Mouse (Mus musculus) embryonic facial prominence, embryonic 10.5 days (tissue): Measurements from ENCODE around the gene Dennd4a. TPM values are rescaled to one million over a fixed set of nuclear protein-coding genes. Genes with fewer than 3 reads are reported as not detected.
"Not testable (repeated sequence)": the region's sequence is repeated elsewhere in the genome, so short reads cannot be mapped to it uniquely, and the experiment has no call there.

ENCODE experiments used
- DNase-seq: peaks from one replicate; pipeline ENCODE4 v3.0.0-alpha.2; 2017; ENCODE audit warnings: low spot score
- H3K27ac ChIP-seq: fragments of 300-500 bp; sonication (generic); replicated peaks from 2 replicates; pipeline ENCODE4 v1.5.1; 2016; ENCODE audit warnings: mild to moderate bottlenecking
- H3K27me3 ChIP-seq: fragments of 300-500 bp; sonication (generic); replicated peaks from 2 replicates; pipeline ENCODE4 v1.6.1; 2016; ENCODE audit warnings: low read depth, mild to moderate bottlenecking; ENCODE audit not compliant: poor library complexity, severe bottlenecking
- H3K36me3 ChIP-seq: fragments of 300-500 bp; sonication (generic); replicated peaks from 2 replicates; pipeline ENCODE4 v1.6.1; 2016; ENCODE audit warnings: mild to moderate bottlenecking, moderate library complexity
- H3K4me1 ChIP-seq: fragments of 300-500 bp; sonication (generic); 2 replicates; pipeline ENCODE4 v1.6.1; 2016
- H3K4me3 ChIP-seq: fragments of 300-500 bp; sonication (generic); 2 replicates; pipeline ENCODE4 v1.5.1; 2016; ENCODE audit warnings: mild to moderate bottlenecking, moderate library complexity
- H3K9me3 ChIP-seq: fragments of 300-500 bp; sonication (generic); 2 replicates; pipeline ENCODE4 v1.6.1; 2016; ENCODE audit warnings: mild to moderate bottlenecking
- WGBS: fragments of 180-500 bp; shearing (Covaris S2); methylation state at CpG from one replicate; pipeline ENCODE4 v1.1.7; 2016; 5-methylcytosine and 5-hydroxymethylcytosine counted together
- polyA plus RNA-seq: library from polyadenylated mRNA; unstranded; fragments of >200 nt; fragmentation: Nextera tagmentation; extraction: Ambion mirVana; gene quantifications from 2 replicates; pipeline ENCODE4 v1.2.1, GENCODE M21; 2016

Dennd4a gene
- polyA plus RNA-seq, 1 experiment from 2014 or later: 8.6 TPM

DNA sequence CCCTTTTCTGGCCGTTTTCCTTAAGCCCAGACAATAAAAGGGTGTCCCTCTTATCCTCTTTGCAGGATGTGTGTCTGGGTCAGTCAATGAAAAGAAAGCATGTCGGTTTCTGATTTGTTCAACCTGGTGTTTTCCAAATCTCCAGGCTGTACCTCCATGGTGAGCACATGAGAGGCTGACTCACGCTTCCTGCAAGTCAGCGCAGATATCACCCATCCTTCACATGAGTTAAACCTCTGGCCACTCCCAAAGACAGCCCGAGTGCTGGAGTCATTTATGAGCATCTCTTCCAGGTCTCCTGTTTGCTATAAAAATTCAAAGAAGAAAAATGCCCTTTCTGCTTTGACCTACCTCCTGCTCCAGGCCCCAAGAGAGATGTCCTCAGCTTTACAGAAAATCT lies 5.3 kb upstream of the Dennd4a start:
- H3K4me3 ChIP-seq: no peak overlapping the region
- no peaks in the 10 kb centered on the region for H3K36me3 ChIP-seq
- 77% methylated on average over 5 of the region's 5 CpGs for WGBS

DNA sequence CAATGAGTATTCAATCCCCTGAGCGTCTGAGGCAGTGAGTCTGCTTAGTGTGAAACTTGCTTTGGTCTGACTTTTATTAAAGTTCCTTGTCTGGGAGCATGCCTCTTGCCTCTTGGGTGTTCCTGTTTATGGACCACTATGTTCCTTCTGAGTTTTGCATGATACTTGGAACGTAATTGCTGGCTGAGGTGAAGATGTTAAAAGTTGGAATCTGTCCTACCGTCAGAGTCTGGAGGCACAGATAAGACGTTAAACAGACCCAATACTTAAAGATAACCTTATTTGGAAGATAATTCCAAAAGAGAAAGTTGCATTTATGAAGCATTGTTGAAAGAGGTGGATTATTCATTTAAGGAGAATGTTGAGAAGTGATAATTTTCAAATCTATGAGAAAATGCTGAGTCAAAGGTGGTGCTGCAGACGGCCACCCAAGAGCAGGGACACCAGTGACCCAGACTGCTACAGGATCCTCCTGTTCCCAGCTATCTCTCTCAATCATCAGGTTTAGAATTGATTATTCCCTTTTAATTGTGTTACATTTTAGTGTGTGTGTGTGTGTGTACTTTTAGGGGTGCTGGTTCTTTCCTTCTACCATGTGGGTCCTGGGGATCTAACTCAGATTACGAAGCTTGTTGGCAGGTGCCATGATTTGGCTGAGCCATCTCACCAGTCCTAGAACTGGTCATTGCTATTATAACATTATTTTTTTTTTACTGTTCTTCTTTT lies 4.6 kb upstream of the Dennd4a start:
- no peaks in the 10 kb centered on the region for H3K36me3 ChIP-seq
- no peaks in the 10 kb centered on the region for H3K9me3 ChIP-seq
- H3K4me3 ChIP-seq: no peak overlapping the region
- H3K27ac ChIP-seq: no peak overlapping the region
- DNase-seq: no peak
- WGBS: 82% methylated on average over 6 of the region's 6 CpGs
- H3K27me3 ChIP-seq: no peaks in the 10 kb centered on the region
- peaks cover 8% of the 10 kb centered on the region for H3K4me1 ChIP-seq

More for the DNA sequence above, 5.3 kb upstream of the Dennd4a start:
- peaks cover 7% of the 10 kb centered on the region for H3K4me1 ChIP-seq
- no peaks in the 10 kb centered on the region for H3K27me3 ChIP-seq
- no peak overlapping the region for H3K27ac ChIP-seq
- no peaks in the 10 kb centered on the region for H3K9me3 ChIP-seq
- DNase-seq: no peak

DNA sequence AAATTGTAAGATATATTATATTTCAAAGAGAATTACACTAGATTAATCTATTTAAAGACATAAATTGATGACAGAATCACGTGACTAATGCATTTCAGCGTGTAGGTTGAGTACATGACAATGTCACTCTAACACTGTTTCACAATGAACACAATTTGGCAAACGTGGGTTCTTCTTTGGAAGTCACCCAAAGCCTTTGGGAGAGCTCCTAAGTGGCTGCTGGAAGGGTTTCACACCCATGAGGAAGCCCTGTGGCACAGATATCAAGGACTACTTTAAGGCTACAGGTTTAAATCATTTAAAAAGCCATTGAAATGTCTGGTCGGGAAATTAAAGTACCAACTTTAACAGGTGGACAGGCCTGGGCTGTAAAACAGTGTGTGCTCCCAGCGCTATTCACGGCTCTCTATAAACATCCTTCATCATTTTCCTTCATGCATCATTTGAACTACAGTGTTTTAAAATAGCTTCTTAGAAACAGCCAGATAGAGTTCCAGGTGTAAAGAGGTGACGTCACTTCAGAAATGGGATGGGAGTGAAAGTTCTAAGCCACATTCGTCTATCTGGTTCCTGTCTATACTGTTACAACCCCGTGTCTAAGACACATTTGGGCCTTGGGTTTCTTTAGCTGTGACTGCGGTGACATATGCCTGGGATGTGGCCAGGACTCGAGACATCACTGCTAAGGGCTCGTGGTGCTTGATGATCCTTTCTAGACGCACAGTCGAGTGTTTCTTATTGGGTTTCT lies 3.9 kb upstream of the Dennd4a start:
- no peaks in the 10 kb centered on the region for H3K36me3 ChIP-seq
- H3K4me1 ChIP-seq: peaks cover 16% of the 10 kb centered on the region
- 86% methylated on average over 14 of the region's 14 CpGs for WGBS
- H3K27me3 ChIP-seq: no peaks in the 10 kb centered on the region
- no peak overlapping the region for H3K27ac ChIP-seq
- no peak overlapping the region for H3K4me3 ChIP-seq
- no peak for DNase-seq
- no peaks in the 10 kb centered on the region for H3K9me3 ChIP-seq

DNA sequence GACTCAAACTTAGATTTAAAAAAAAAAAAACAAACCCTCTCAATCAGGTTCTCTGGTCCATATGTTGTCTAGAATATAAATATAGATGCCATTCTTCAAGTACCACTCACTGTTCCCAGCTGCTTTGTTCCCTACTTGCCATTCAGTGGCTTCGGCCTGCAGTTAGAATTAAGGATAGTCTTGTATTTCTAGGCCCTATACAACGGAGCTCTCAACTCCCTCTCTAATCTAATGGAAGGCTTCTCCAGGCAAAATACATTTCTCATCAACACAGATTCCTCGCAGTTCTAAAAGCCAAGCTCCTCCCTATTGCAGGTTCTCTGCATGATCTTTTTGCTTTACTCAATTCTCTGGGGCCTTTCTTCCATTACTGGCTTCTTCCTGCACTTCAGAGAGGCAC lies 1.3 kb upstream of the Dennd4a start:
- Histone ChIP-seq H3K4me3 (no peak overlapping the region), H3K9me3 (no peaks in the 10 kb centered on the region), H3K36me3 (no peaks in the 10 kb centered on the region), H3K27me3 (no peaks in the 10 kb centered on the region), H3K27ac (no peak overlapping the region), H3K4me1 (peaks cover 19% of the 10 kb centered on the region)
- WGBS: 75% methylated on average over 3 of the region's 3 CpGs
- no peak for DNase-seq

DNA sequence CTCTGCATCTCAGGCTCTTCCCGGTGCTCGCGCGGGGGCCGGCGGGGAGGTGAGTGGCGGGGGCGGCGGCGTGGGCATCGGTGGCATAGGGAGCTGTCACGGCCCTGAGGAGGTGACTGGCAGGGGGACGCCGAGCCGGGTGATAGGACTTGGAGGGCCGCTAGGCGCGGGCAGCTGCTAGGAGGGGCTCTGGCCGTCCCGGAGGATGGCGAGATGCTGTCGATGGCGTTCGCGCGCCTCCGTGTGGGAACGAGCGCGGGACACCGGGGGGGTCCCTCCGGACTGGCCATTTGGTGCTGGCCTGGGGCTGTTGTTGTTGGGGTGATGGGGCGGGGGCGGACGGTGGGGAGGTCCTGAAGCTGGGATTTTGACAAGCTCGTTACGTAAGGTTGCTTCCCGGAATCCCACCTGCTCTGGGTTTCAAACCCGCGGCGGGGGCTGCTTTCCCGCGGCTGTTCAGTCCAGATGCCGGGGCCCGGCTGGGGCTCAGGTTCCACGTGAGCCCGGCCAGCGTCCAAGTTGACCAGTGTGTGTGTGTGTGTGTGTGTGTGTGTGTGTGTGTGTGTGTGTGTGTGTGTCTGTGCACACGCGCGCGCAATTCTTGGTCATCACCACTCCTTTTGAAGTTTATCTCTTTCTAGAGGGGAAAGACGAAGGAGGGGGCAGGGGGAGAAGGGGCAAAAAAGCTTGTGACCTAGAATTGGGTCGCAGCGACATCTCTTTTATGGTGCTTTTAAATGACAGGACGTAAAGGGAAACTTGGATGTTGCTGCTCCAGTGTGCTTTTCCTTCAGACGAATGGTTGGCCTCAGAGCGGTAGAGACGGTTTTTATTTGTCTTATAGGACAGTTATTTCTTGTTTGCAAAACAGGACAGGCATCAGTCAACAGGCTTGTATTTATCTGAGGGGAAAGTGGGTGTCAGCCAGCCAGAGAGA lies 666 bp downstream of the Dennd4a start:
- DNase-seq: peak; percentile 77
- peak overlapping the region; percentile 91 for H3K4me3 ChIP-seq
- under 1% methylated on average over 59 of the region's 59 CpGs for WGBS
- no peaks in the 10 kb centered on the region for H3K9me3 ChIP-seq
- no peaks in the 10 kb centered on the region for H3K36me3 ChIP-seq
- peaks cover 19% of the 10 kb centered on the region for H3K4me1 ChIP-seq
- H3K27me3 ChIP-seq: no peaks in the 10 kb centered on the region
- H3K27ac ChIP-seq: peak overlapping the region; percentile 91

DNA sequence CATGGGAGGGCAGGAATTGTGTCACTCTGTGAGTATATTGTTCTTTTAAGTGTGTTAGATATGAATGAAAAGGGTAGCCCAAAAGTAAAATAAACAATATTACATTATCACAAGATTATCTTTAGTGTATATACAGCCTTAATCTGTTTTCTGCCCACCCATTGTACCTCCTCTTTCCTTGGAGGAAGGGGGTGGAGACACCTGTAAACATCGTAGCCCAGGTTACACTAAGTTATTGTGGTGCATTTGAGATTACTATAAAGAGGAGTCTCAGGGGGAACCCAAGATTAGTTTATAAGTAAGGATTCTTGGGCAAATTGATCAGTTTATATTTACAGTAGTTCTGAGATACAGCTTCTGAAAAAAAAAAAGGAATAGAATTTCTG lies 1.3 kb downstream of the Dennd4a start:
- Histone ChIP-seq H3K27ac (0 out of 2 replicates have a peak overlapping the region, but pooled peaks have one; percentile 91), H3K27me3 (no peaks in the 10 kb centered on the region), H3K9me3 (no peaks in the 10 kb centered on the region), H3K4me1 (peaks cover 19% of the 10 kb centered on the region), H3K4me3 (peak overlapping the region; percentile 91), H3K36me3 (no peaks in the 10 kb centered on the region)
- no peak for DNase-seq
- WGBS: 36% methylated on average over 1 of the region's 1 CpGs

DNA sequence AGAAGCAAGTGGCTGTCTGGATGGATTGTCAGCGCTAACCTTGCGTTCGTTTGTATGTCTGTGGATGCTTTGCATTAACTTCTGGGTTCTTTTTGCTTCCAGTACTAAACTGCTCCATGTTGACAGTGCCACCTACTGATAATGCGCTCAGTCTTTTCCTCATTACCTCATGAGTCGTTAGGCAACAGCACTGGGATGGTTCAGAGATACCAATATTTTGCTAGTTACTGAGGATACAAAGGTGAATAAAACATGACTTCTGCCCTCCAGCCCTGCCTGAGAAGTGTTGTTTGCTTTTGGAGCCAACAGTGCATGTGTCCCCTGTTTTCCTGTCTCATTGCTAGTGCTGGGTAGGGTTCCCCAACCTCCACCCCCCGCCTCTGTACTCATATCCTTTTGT lies 3.1 kb downstream of the Dennd4a start:
- WGBS: 84% methylated on average over 6 of the region's 6 CpGs
- H3K4me1 ChIP-seq: peaks cover 19% of the 10 kb centered on the region

DNA sequence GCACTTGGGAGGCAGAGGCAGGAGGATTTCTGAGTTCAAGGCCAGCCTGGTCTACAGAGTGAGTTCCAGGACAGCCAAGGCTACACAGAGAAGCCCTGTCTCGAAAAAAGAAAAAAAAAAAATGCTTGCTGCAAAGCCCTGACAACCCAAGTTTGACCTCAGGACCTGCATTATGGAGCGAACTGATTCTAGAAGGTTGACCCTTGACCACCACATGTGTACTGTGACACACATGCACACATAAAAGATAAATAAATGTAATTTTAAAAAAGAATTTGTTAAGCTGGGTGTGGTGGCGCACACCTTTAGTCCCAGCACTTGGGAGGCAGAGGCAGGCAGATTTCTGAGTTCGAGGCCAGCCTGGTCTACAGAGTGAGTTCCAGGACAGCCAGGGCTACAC lies 8.5 kb downstream of the Dennd4a start:
- not testable (repeated sequence) for H3K36me3 ChIP-seq, H3K27ac ChIP-seq, H3K9me3 ChIP-seq, DNase-seq, H3K4me3 ChIP-seq, H3K4me1 ChIP-seq, H3K27me3 ChIP-seq
- WGBS: 89% methylated on average over 4 of the region's 4 CpGs

More for the DNA sequence above, 3.1 kb downstream of the Dennd4a start:
- Histone ChIP-seq H3K4me3 (no peak overlapping the region), H3K36me3 (no peaks in the 10 kb centered on the region), H3K9me3 (no peaks in the 10 kb centered on the region), H3K27ac (no peak overlapping the region), H3K27me3 (no peaks in the 10 kb centered on the region)
- DNase-seq: no peak

DNA sequence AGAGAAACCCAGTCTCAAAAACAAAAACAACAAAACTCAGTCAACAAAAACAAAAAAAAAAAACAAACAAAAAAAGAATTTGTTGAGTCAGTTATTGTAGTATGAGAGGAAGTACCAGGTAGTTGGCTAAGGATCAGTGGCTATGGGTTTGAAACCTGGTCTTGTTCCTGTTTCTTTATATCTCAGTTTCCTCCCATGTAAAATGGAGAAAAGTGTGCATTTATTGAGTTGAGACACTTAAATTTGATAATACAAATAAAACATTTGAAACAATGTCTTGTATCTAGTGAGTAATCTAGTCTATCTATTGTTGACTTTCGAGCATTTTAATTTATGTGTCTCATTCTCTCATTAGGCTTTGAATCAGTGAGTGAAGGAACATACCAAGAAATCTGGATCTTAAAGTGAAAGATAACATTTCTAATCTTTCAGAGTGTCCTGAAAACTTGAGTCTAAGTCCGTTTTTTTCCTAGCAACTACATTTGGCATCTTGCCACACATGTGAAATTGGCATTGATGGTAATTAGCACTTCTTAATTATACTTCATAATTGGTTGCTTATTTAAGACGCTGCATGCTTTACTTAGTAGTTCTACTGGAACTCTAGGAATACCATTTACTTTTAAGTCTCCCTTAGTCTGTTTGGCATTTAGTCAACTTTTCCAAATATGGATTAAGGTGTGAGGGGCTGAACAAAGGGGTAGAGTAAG lies 9.1 kb downstream of the Dennd4a start:
- no peak overlapping the region for H3K27ac ChIP-seq
- H3K36me3 ChIP-seq: no peaks in the 10 kb centered on the region
- H3K4me3 ChIP-seq: no peak overlapping the region
- no peak for DNase-seq
- H3K4me1 ChIP-seq: no peaks in the 10 kb centered on the region
- H3K27me3 ChIP-seq: no peaks in the 10 kb centered on the region
- H3K9me3 ChIP-seq: no peaks in the 10 kb centered on the region
- WGBS: 81% methylated on average over 3 of the region's 3 CpGs

DNA sequence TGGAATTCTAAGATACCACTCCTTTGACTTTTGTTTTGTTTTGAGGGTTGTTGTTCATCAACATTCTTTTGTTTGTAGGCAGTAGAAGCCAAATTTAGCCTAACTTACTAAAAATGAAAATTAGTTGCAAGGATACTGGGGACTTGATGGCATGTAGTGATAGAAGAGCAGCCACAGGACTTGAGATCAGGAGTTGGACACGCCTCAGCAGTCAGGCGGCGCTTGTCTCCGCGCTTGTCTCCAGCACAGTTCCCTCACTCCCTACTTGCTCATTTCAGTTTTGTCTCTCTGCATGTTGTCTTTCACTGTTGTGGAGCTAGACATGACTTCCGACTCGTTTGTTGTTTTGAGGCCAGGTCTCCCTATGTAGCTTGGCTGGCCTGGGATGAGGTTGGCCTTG lies 11.1 kb downstream of the Dennd4a start:
- H3K9me3 ChIP-seq: no peaks in the 10 kb centered on the region
- H3K27ac ChIP-seq: no peak overlapping the region
- no peaks in the 10 kb centered on the region for H3K4me1 ChIP-seq
- no peaks in the 10 kb centered on the region for H3K27me3 ChIP-seq
- no peak for DNase-seq
- 87% methylated on average over 7 of the region's 7 CpGs for WGBS
- no peaks in the 10 kb centered on the region for H3K36me3 ChIP-seq
- no peak overlapping the region for H3K4me3 ChIP-seq

DNA sequence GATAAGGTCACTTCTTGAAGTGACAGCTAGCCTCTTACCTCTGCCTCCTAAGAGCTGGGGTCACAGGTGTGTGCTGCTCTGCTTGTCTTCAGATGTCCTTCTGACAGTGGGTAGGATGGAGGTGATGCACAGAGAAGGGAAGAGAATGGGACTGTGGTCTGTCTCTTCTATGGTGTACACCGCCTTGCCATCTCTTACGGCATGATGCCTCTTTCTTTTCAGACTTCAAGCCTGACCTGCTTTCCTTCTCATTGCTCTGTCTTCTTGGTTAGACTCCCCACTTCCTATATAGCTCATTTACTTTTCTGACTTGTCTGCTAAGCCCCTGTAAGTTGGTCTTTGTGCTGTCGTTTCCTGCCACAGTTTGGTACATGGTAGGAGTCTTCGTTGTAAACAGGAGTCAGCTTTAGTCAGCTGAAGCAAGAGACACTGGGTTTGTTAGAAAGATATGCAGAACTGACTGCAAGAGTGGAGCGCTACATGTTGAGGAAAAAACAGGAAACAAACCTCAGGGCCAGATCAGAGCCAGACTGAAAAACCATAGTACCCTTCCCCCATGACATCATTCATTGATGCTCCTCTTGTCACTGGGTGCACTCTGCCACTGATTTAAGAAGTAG lies 13.4 kb downstream of the Dennd4a start:
- H3K27me3 ChIP-seq: no peaks in the 10 kb centered on the region
- no peak overlapping the region for H3K27ac ChIP-seq
- no peaks in the 10 kb centered on the region for H3K9me3 ChIP-seq
- H3K36me3 ChIP-seq: no peaks in the 10 kb centered on the region
- no peak overlapping the region for H3K4me3 ChIP-seq
- no peaks in the 10 kb centered on the region for H3K4me1 ChIP-seq
- DNase-seq: no peak
- 87% methylated on average over 5 of the region's 5 CpGs for WGBS
